Mouse (Mus musculus): ENCODE data around the gene Mphosph9. TPM values are rescaled to one million over a fixed set of nuclear protein-coding genes. Genes with fewer than 3 reads are reported as not detected.

Mphosph9 gene
- total RNA-seq (2012; rRNA removed) = 5.6 and 5.7 TPM in 2 replicates
- total RNA-seq (2014; rRNA removed) = 6.9 and 8.0 TPM in 2 replicates
- 7.8 and 9.8 TPM in 2 replicates for polyA plus RNA-seq (2012; ENCODE audit: insufficient read length, low read depth)

DNA sequence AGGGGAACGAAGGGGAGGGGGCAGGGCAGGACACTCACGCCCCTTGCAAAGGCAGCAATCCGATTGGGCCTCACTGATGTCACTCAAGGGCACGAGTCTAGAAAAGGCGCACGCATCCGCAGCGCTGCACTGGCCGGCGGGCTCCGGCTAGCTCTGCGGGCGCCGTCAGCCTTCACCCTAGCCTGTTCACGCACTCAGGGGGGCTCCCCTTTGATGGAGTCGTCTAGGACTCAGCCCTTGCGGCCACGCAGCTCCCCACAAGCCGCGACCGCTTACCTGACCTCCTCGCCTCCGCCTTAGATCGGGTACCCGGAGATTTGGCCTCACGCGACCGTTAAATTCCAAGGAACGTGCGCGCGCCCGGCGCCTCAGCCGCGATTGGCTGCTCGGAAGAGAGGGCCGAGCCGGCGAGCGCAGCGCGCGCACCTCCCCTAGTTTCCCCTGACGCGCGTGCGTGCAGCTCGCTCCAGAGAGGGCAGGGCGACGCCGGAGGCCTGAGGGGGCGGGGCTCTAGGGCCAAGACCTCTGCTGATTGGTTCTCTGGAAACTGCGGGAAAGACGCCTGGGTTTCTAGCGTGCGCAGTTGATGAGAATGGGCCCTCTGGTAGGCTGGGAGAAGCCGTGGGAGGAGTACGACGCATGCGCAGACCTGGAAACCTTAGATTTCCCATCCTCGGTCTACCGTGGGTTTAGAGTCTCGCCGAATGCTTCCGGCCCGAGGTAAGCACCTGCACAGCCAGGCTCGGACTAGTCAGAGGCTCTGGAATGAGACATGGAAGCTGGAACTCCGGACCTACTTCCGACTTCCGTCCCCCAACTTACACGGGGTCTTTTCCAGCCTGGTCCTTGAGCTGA, at the start of gene Mphosph9, which contains the start of gene 2810006K23Rik:
Gene Mphosph9 (minus strand): TSS at position 463 of the 855 bp plus-strand sequence.
Gene 2810006K23Rik (plus strand): TSS at position 580 of the 855 bp plus-strand sequence.
- Histone ChIP-seq H3K9ac (ENCODE audit: insufficient read depth, low read depth) (peak within 1 kb of the TSS; percentile 87), H3K4me2 (ENCODE audit: insufficient read depth, low read depth, poor library complexity, severe bottlenecking) (peak within 1 kb of the TSS; percentile 94), H3K36me3 (replicated peaks in 1 of 2; ENCODE audit: control insufficient read depth in 1 of 2, insufficient read depth in 1 of 2, low read length in 1 of 2) (peaks cover 3 to 17% of the 10 kb centered on the region in 2 experiments), H3K9me3 (replicated peaks; ENCODE audit: low read length) (no peaks in the 10 kb centered on the region), H3K27me3 (replicated peaks) (no peaks in the 10 kb centered on the region), H3K4me1 (ENCODE audit: control insufficient read depth in 1 of 2, insufficient read depth in 2 of 2) (peaks cover 3 to 23% of the 10 kb centered on the region in 2 experiments; a peak in 3 of 4 replicates), H3K4me3 (replicated peaks in 1 of 3; ENCODE audit: low read depth in 2 of 3, low read length in 2 of 3, poor library complexity in 1 of 3) (peak within 1 kb of the TSS; percentile 61 to 99 (median 84)), H3K27ac (ENCODE audit: insufficient read depth, low read depth) (peak within 1 kb of the TSS; percentile 79), H3K79me2 (replicated peaks; ENCODE audit: control insufficient read depth, extremely low read depth, insufficient read depth, poor library complexity, severe bottlenecking) (peaks cover 7% of the 10 kb centered on the region; the same call in 1 of the 2 replicates)
- dilution Hi-C loops (cut with MboI; ENCODE audit: extremely low pct_ligation_motif_present, extremely low pct_unique_long_range_greater_than_20kb, low sequenced_read_pairs) = no loop called here
- in situ Hi-C loops (cut with MboI; ENCODE audit: low pct_ligation_motif_present, low pct_unique_long_range_greater_than_20kb, low sequenced_read_pairs) = no loop called here
- DNase-seq (ENCODE audit: extremely low read depth) = peak; percentile 99
- TF ChIP-seq NRF1 (IDR thresholded peaks at IDR 0.05; ENCODE audit: low read depth, low read length) = peak; percentile 91
- TF ChIP-seq ZKSCAN1 (IDR thresholded peaks at IDR 0.05; ENCODE audit: borderline replicate concordance, low read depth, low read length) = no peak
- no peak for TF ChIP-seq USF2 (conservative IDR thresholded peaks at IDR 0.05; ENCODE audit: low read depth, low read length)
- TF ChIP-seq ELF1 (IDR thresholded peaks at IDR 0.05; ENCODE audit: low read depth, low read length) = peak; percentile 58
- peak; percentile 77 for TF ChIP-seq MAZ (IDR thresholded peaks at IDR 0.05; ENCODE audit: low read depth, low read length)
- TF ChIP-seq IRF4 (IDR thresholded peaks at IDR 0.05; ENCODE audit: low read depth, low read length) = peak; percentile 42; the same call in 1 of the 2 replicates
- no peak; the same call in 1 of the 2 replicates for TF ChIP-seq JUND (conservative IDR thresholded peaks at IDR 0.05; ENCODE audit: low read depth, low read length)
- peak; percentile 71; the same call in 1 of the 2 replicates for TF ChIP-seq MYC (IDR thresholded peaks at IDR 0.05; ENCODE audit: low read depth, low read length)
- no peak for TF ChIP-seq ZC3H11A (IDR thresholded peaks at IDR 0.05; ENCODE audit: low read depth, low read length)
- TF ChIP-seq SIN3A (IDR thresholded peaks at IDR 0.05; ENCODE audit: low read length) = peak; percentile 58; the same call in 1 of the 2 replicates
- TF ChIP-seq MEF2A (IDR thresholded peaks at IDR 0.05; ENCODE audit: borderline replicate concordance, low read depth, low read length) = peak; percentile 24
- peak; percentile 32; the same call in 1 of the 2 replicates for TF ChIP-seq KAT2A (IDR thresholded peaks at IDR 0.05; ENCODE audit: insufficient replicate concordance, low read length)
- no peak for TF ChIP-seq CTCF (conservative IDR thresholded peaks at IDR 0.05 in 1 of 2, IDR thresholded peaks at IDR 0.05 in 1 of 2; ENCODE audit: low read depth in 2 of 2, low read length in 2 of 2)
- TF ChIP-seq POLR2AphosphoS2 (IDR thresholded peaks at IDR 0.05; ENCODE audit: low read depth, low read length) = peak; percentile 97
- TF ChIP-seq USF1 (IDR thresholded peaks at IDR 0.05; ENCODE audit: low read depth, low read length) = no peak
- no peak for TF ChIP-seq PAX5 (IDR thresholded peaks at IDR 0.05; ENCODE audit: low read length)
- peak; percentile 97 for TF ChIP-seq TBP (conservative IDR thresholded peaks at IDR 0.05; ENCODE audit: low read depth, low read length)
- TF ChIP-seq CHD1 (IDR thresholded peaks at IDR 0.05; ENCODE audit: low read depth, low read length) = peak; percentile 66; the same call in 1 of the 2 replicates
- peak; percentile 96 for TF ChIP-seq BHLHE40 (IDR thresholded peaks at IDR 0.05; ENCODE audit: low read depth, low read length)
- peak; percentile 98 for TF ChIP-seq POLR2A (IDR thresholded peaks at IDR 0.05; ENCODE audit: low read depth, low read length)
- no peak for TF ChIP-seq SMC3 (IDR thresholded peaks at IDR 0.05; ENCODE audit: low read depth, low read length)
- TF ChIP-seq ZNF384 (IDR thresholded peaks at IDR 0.05; ENCODE audit: low read depth, low read length) = no peak
- TF ChIP-seq UBTF (IDR thresholded peaks at IDR 0.05; ENCODE audit: low read depth, low read length) = 0 out of 2 replicates have a peak, but pooled peaks have one; percentile 72
- TF ChIP-seq HCFC1 (IDR thresholded peaks at IDR 0.05; ENCODE audit: low read depth, low read length) = peak; percentile 53
- TF ChIP-seq NELFE (IDR thresholded peaks at IDR 0.05; ENCODE audit: low read depth, low read length) = peak; percentile 99
- TF ChIP-seq E2F4 (IDR thresholded peaks at IDR 0.05; ENCODE audit: insufficient replicate concordance, low read depth, low read length) = 0 out of 2 replicates have a peak, but pooled peaks have one; percentile 72
- peak; percentile 52; the same call in 1 of the 2 replicates for TF ChIP-seq RCOR1 (conservative IDR thresholded peaks at IDR 0.05; ENCODE audit: low read depth, low read length)
- TF ChIP-seq GABPA (IDR thresholded peaks at IDR 0.05; ENCODE audit: insufficient replicate concordance, low read depth, low read length) = no peak
- TF ChIP-seq JUN (IDR thresholded peaks at IDR 0.05; ENCODE audit: insufficient read depth, low read depth, low read length) = no peak
- TF ChIP-seq CHD2 (IDR thresholded peaks at IDR 0.05; ENCODE audit: low read length) = peak; percentile 96
- TF ChIP-seq ETS1 (conservative IDR thresholded peaks at IDR 0.05; ENCODE audit: low read depth, low read length) = no peak; the same call in none of the 2 replicates
- peak; percentile 81 for TF ChIP-seq MAX (IDR thresholded peaks at IDR 0.05; ENCODE audit: low read length)
- no peak for TF ChIP-seq MAFK (IDR thresholded peaks at IDR 0.05; ENCODE audit: insufficient replicate concordance, low read length)
- no peak for TF ChIP-seq EP300 (IDR thresholded peaks at IDR 0.05; ENCODE audit: low read length)
- peak; percentile 98 for TF ChIP-seq ZMIZ1 (IDR thresholded peaks at IDR 0.05; ENCODE audit: low read depth, low read length)
- no peak for TF ChIP-seq RAD21 (IDR thresholded peaks at IDR 0.05; ENCODE audit: low read depth, low read length)
- TF ChIP-seq MXI1 (IDR thresholded peaks at IDR 0.05; ENCODE audit: low read depth, low read length) = peak; percentile 81

All from CH12.LX (cell line).